Mouse (Mus musculus): ENCODE results near the gene Mtx1.

Mtx1 gene

DNA sequence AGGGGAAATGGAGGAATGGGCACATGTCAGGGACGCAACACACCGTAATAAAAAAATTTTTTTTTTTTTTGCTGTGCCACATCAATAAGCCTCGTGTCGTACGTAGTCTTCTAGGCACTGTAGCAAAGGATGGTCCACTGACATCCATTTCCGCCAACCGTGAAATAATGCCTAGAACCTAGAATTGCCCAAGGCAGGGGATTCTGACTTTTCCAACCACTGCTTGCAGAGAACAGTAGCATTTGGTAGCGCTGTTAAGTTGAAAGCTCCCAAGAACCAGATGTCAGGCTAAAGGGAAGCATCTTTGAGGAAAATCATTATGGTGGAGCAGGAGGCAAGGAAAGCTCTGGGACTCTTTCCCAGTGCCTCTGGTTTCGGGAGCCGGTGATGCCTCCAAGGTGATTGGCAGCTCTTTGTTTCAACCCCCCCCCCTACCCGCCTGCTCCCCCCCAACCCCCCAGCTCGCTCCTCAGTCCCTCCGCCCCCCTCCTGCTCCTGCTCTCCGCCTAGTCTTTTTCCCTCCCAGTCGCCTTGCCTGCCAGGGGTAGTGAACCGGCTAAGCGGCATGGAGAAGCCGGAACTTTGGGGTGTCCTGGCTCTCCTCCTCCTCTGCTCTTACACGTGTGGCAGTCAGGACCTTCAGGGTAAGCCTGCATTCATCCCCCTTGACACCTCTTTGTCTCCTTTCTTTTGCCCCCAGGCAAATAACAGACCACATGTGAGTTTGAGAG, 12.0 kb downstream of the Mtx1 start, which contains the start of gene Thbs3:
TSS of gene Thbs3 (plus strand) at position 500 of the 731 bp plus-strand sequence.
- no peak for DNase-seq (ENCODE audit: low read depth)

DNA sequence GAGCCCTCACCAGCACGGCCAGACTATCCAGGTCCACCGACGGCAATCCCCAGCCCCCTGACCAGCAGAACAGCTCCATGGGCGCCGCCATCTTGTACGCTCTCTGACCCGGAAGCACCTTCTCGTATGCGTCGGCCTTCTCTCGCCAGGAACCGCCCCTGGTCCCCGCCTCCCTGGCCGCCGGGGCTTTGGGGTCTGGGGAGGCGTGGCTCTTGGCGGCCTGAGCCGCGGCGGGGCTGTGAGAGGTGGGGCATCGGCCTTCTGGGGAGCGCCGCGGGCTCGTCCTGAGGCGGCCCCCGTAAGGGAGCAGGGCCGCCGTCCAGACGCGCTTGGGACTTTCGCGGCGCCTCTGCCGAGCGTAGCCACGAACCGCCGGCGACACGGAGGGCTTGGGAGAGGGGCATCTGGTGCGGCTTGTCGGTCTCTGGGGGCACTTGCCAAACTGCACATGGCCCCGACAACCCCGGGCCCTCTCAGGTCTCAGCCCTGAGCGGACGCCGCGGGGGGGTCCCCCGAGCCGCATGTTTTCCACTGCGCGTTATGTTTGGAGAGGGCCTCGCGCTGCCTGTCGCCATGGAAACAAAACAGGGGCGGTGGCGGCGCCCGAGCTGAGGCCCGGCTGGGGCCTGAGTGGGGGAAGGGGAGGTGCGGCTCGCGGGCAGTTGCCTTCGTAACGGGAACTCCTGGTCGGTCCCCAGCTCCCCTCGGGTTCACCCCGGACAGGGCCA, 12.9 kb downstream of the Mtx1 start:
- DNase-seq (ENCODE audit: low read depth): peak; percentile 61

DNA sequence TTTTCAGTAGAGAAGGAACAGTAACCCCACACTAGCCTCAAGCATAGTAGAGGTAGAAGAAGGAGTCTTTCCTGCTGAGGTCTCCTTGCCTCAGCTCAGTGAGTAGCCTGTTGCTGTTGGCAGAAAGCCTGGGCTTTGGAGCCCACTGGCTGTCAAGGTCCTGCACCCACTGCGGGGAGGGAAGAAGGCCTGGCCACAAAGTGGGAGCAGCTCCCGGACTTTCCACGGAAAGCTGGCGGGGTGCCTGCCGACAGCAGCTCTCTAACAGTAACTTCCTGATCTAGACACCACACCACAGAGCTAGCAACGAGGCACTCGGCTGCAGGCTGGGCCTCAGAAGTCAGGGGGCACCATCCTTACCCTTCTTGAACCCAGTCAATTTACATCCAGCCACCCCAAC, 16.2 kb downstream of the Mtx1 start:
- DNase-seq (ENCODE audit: low read depth): no peak

DNA sequence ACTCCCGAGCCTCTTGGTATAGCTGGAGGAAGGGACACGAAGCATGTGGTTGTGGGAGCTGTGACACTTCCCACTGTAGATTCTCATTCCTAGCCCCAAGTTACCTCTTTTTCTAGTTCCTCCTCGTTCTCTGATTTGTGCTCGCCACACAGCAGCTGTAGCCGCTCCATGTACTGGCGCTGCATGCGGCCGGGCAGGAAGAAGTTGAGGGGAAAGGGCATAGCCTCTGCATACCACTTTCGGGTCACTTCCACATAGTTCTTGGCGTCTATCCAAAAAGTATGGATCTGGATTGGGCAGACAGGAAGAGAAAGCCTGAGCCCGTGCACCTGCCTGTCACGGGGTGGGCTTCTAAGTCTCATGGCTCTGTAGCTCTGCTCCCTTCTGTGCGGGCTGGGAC, 16.7 kb downstream of the Mtx1 start:
- DNase-seq (ENCODE audit: low read depth): no peak

DNA sequence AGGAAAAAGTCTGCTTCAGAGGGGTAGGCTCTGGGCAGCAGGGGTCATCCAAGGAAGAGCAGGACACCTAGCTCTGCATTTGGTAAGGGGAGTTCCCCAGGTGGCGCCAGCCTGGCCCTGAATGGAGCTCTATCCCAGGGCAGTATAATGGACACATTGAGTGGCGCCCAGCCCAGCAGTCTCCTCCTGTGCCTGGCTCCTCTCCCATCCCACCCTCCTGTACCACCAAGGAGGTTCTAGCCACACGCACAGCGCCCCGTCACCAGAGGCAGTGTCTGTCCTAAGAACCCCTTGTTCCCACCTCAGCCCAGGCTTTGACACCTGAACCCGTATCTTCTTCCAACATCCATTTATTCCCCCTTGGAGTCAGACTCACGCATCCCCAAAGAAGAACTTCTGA, 17.2 kb downstream of the Mtx1 start:
- no peak for DNase-seq (ENCODE audit: low read depth)

DNA sequence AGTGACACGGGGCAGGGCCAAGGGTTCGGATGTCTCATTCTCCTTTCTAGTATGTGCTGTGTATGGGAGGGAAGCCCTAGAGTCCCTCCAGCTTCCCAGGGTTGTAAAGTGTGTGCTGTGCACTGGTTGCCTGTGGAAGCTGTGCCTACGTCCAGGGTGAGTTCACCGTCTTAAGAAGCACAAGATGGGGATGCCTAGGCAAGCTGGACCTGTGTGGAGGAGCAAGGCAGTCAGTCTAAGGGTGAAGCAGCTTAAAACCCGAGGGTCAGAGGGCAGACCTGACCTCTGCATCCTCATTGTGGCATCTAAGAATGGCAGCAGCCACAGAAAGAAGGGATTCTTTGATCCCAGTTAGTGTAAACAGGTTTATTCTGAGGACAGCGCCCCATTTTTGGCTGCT, 18.2 kb downstream of the Mtx1 start:
- DNase-seq (ENCODE audit: low read depth): no peak

DNA sequence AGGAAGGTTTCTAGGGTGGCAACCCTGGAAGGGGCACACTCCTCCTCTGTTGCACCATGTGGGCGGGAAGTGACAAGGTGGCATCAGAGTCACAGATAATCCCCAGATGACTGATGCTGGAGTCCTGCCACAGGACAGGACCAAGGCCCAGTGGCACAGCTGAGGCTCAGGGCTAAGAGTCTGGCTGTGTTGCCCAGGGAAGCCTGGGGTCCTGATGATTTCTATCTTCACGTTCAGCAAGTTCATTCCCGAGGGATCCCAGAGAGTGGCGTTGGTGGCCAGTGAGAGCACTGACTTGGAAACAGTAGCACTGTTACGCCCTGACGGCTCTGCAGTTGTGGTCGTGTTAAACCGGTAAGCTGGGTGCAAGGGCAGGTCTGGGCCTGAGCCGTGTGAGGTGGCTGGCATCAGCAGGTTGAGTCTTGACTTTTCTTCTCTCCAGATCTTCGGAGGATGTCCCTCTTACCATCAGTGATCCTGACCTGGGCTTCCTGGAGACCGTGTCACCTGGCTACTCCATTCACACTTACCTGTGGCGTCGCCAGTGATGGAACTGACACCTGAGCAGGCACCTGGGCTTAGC, 18.7 kb downstream of the Mtx1 start:
- DNase-seq (ENCODE audit: low read depth): no peak

DNA sequence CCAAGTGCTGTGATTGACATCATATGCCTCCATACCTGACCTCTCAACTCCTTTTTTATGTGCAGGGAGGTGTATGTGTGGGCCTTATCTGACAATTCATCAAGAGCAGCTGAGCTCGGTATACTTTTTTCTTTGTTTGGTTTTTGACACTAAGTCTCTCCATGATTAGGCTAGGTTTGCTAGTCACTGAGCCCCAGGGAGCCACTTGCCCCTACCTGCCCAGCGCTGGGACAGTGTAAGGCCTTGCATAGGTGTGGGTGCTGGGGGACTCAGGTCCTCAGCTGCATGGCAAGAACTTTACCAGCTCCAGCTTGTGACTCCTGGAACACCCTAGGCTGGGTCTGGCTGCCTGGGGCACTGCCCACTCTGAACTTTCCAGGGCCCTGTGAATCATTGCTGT, 20.2 kb downstream of the Mtx1 start:
- no peak for DNase-seq (ENCODE audit: low read depth)

DNA sequence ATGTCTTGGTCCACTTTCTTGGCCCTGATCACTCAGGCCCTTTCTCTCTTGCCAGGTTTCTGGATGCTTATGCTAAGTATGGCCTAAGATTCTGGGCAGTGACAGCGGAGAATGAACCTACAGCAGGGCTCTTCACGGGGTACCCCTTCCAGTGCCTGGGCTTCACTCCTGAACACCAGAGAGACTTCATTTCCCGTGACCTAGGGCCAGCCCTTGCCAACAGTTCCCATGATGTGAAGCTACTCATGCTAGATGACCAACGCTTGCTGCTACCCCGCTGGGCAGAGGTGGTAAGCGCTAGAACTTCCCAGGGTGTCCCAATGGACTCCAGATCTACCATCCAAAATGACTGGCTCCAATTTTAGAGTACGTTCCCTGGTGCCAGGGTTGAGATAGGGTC, 20.8 kb downstream of the Mtx1 start:
- no peak for DNase-seq (ENCODE audit: low read depth)

DNA sequence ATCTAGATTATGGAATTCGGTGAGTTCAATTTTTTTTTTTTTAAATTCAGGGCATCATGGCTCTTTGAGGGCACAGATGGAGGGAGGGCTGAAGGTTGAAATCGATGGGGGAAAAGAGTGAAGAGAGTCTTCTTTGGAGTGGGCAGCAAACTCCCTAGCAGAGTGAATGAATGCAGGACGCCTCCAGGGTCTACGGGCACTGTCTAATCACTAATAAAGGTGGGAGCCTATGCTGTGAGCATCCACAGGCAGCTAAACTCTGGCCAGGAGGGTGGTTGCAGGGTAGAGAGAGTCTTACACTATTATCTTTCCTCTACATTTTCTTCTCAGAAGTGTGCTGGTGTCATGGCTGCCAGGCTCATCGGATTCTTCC, 23.8 kb downstream of the Mtx1 start:
- no peak for DNase-seq (ENCODE audit: low read depth)

DNA sequence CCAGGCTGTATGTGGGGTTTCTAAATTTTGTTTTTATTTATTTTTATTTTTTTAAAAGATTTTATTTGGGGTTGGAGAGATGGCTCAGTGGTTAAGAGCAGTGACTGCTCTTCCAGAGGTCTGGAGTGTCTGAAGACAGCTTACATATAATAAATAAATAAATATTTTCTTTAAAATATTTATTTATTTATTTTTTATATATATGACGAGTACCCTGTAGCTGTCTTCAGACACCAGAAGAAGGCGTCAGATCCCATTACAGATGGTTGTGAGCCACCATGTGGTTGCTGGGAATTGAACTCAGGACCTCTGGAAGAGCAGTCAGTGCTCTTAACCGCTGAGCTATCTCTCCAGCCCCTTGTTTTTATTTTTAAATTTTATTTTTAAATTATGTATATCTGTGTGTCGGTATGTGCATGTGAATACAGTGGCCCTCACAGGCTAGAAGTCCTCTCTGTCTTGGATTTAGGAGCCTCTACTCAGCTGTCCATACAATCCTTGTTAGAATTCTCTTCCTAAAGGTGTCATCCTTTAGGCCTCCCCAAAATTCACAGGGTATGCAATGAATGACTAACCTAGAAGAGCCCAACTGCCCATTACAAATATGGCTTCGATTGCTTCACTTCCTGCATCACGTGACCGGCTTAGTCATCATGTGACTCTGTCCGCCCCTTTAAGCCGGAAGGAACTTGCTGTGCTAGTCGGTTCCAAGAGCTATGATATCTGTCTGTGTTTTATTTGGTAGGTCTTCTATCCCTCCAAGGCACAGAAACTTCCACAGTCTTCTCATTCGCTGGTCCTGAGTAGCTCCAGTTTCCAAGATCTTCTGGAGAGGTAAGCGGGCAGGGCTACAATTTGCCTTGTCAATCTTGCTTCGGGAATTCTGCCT, 24.4 kb downstream of the Mtx1 start, which contains the start of gene Gba:
TSS of gene Gba (plus strand) at position 676 of the 889 bp plus-strand sequence.
- peak; percentile 90 for DNase-seq (ENCODE audit: low read depth)

DNA sequence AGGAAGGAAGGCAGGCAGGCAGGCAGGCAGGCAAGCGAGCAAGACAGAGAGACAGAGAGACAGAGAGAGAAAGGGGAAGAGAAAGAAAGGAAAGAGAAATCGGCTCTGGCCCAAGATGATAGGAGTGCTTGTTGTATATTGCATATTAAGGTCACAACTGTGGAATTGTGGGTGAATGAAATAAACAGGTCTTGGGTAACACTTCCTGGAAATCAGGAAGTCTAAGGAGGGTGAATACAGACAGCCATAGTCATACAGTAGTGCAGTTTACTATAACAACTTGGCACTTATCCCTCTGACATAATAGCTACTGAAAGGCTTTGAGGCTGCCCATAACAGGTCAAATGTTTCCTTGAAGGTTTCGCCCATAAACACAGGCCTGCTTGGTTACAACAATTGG, 27.0 kb downstream of the Mtx1 start:
- no peak for DNase-seq (ENCODE audit: low read depth)

DNA sequence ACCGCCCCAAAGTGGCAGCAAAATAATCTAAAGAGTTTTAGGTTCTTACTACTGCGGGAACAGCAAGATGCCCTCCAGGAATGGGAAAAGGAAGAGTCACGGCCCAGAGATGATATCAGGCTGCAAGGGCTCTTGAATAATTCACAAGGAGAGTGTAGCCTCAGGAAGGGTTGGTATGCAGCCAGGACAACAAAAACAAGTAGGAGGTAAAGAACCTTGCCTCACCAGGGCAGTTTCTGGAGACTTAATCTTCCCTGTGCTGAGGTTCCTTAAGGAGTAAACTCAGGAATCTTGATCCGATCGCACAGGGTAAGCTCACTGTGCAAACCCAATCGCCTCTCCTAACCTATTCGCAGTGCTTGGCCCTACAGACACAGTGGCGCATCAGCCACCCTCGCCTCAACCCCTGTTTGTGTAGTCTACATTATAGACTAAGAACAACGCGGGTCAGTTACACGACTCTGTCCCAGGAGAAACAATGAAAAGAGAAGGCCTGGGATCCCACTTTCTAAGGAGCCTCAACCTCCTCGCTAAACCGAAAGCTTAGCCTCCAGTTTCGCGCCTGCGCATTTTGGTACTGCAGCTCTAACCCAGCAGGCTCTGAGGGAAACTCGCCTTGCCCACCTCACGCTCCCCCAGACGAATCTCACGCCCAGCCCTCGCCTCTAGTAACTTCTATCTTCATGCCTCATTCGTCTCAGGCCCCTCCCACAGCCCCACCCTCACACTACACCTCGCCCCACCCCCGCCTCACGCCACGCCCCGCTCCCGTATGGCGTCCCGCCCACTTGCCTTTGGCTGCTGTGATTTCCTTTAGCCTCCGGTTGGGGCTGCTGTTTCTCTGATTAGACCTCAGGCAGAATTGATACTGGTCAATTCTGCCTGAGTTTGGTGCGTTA, 30.7 kb downstream of the Mtx1 start:
- peak; percentile 74 for DNase-seq (ENCODE audit: low read depth)

DNA sequence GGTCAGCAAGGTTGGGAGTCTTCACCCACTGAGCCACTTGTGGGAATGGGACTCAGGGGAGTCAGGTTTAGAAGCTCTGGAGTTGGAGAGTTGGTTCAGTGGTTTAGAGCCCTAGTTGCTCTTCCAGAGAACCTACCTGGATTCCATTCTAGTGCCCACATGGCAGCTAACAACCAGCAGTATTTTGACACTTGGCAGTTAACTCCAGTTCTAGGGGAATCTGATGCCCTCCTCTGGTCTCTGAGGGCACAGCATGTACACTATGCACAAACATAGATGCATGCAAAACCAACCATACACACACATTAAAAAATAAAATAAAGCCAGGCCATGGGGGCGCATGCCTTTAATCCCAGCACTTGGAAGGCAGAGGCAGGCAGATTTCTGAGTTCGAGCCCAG, 33.0 kb downstream of the Mtx1 start:
- no peak for DNase-seq (ENCODE audit: low read depth)

DNA sequence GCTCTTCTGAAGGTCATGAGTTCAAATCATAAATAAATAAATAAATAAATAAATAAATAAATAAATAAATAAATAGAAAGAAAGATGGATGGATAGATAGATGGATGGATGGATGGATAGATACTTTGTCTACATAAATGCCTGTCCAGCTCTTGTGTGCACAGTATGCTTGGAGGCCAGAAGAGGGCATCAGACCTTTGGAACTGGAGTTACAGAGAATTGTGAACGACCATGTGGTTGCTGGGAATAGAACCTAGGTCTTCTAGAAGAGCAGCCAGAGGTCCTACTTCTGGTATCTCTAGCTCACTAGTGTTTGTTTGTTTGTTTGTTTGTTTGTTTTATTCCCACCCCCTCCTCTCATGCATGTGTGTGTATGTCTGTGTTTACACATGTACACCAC, 33.5 kb downstream of the Mtx1 start:
- DNase-seq (ENCODE audit: low read depth): no peak

DNA sequence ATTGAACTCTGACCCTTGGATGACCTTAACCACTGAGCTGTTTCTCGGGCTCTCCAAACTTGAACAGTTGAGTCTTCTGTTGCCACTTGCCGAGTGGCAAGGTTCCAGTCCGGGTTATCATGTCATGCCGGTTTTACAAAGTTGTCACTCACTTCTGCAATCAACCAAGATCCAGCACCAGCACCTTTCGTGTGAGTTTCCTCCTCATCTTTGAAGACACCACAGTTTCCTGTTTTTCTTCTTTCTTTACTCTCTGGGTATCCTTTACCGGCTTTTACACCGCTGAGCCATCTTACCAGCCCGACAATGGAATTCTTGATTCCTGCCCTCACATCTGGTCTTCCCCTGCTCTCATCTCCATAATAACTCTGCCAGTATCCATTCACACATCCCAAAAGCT, 36.5 kb downstream of the Mtx1 start:
- DNase-seq (ENCODE audit: low read depth): no peak

DNA sequence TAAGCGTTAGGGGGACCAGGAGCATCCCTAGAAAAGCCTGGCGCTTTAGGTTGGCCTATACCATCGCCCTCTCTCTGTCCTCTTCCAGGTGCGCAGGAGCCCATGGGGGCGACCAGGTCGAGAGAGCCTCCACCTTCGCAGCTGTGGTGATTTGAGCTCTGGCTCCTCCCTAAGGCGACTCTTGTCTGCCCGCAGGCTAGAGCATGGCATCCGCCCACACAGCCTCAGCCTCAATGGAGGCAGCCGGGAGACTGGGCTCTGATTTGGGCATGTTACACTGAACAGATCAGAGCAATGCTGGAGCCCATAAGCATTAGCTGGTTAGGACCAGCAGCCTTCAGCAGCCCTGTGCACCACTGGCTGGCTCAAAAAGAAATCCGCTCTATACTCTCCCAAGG, 38.4 kb downstream of the Mtx1 start:
- no peak for DNase-seq (ENCODE audit: low read depth)

DNA sequence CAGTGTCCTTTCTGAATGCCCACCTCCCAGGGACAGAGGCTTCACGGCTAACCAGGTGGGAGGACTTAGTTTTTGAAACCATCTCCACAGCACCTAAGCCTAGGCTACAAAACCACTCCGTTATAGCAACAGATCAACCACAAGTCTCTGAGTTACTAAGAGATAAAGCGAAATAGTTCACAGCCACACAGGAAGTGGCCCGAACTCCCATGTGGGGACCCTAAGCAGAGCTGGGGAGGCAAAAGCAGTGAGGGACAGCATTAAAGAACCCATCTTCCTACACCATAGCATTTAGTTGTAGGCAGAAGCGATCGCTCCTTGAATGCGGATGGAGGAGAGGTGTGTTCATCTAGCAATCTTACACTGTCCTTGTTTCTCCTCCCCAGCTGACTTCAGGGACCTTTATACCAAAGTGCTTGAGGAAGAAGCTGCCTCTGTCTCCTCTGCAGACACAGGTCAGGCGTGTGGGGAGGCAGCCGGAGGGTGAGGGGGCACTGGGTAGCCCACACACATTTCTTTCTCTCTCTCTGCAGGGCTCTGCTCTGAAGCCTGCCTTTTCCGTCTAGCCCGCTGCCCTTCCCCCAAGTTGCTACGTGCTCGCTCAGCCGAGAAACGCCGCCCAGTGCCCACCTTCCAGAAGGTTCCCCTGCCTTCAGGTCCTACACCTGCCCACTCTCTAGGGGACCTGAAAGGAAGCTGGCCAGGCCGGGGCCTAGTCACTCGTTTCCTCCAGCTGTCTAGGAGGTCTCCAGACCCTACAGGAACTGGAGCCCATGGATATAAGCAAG, 39.0 kb downstream of the Mtx1 start:
- DNase-seq (ENCODE audit: low read depth): no peak

DNA sequence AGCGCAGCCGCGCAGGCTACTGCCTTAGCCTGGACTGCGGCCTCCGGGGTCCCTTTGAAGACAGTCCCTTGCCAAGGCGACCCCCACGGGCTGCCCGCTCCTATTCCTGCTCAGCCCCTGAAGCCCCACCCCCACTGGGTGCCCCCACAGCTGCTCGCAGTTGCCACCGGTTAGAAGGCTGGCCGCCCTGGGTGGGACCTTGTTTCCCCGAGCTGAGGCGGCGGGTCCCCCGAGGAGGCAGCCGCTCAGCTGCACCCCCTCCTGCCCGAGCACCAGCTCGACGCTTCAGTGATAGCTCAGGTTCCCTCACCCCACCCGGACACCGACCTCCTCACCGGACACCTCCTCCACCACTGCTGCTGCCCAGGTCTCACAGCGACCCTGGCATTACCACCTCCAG, 39.7 kb downstream of the Mtx1 start:
- DNase-seq (ENCODE audit: low read depth): no peak

DNA sequence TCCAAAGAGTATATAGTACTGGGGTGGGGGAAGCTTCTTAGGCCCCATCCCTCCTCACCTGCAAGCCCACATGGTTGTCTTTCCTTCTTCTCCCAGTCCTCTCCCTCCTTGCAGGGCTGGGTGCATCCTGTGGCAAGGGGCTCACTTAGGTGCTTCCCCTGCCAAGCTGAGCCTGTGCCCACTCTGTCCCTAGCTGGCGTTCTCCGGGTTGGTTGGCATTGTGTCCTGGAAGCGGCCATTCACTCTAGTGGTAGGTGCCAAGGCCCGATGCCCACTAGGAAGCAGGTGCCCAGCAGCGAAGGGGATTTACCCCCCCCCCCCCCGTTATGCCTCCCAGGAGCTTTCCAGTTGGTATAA, 43.0 kb downstream of the Mtx1 start:
- no peak for DNase-seq (ENCODE audit: low read depth)
